Mouse (Mus musculus) heart, embryonic 10.5 days (tissue): ENCODE data around the gene Slc16a5. TPM values are rescaled to one million over a fixed set of nuclear protein-coding genes. Genes with fewer than 3 reads are reported as not detected.

Experiments used
- DNase-seq: peaks from one replicate; pipeline ENCODE4 v3.0.0-alpha.2; 2017; ENCODE audit warnings: low spot score
- H3K27ac ChIP-seq: fragments of 300-500 bp; sonication (generic); 2 replicates; pipeline ENCODE4 v1.5.1; 2016; ENCODE audit warnings: mild to moderate bottlenecking
- H3K27me3 ChIP-seq: fragments of 300-500 bp; sonication (generic); 2 replicates; pipeline ENCODE4 v1.6.1; 2016; ENCODE audit warnings: mild to moderate bottlenecking; ENCODE audit not compliant: poor library complexity, insufficient read depth, severe bottlenecking
- H3K36me3 ChIP-seq: fragments of 300-500 bp; sonication (generic); 2 replicates; pipeline ENCODE4 v1.6.1; 2016; ENCODE audit warnings: mild to moderate bottlenecking, moderate library complexity
- H3K4me1 ChIP-seq: fragments of 300-500 bp; sonication (generic); 2 replicates; pipeline ENCODE4 v1.6.1; 2016; ENCODE audit warnings: mild to moderate bottlenecking
- H3K4me3 ChIP-seq: fragments of 300-500 bp; sonication (generic); 2 replicates; pipeline ENCODE4 v1.5.1; 2016; ENCODE audit warnings: mild to moderate bottlenecking, moderate library complexity
- H3K9me3 ChIP-seq: fragments of 300-500 bp; sonication (generic); 2 replicates; pipeline ENCODE4 v1.6.1; 2016; ENCODE audit warnings: mild to moderate bottlenecking, moderate library complexity
- WGBS: fragments of 180-500 bp; shearing (Covaris S2); methylation state at CpG from one replicate; pipeline ENCODE4 v1.1.7; 2016; 5-methylcytosine and 5-hydroxymethylcytosine counted together
- microRNA-seq: library from miRNA; unstranded; fragments of <30 nt; microRNA quantifications from one replicate; pipeline ENCODE4, GENCODE M21; 2017
- polyA plus RNA-seq: library from polyadenylated mRNA; unstranded; fragments of >200 nt; fragmentation: Nextera tagmentation; extraction: Ambion mirVana; gene quantifications from 2 replicates; pipeline ENCODE4 v1.2.1, GENCODE M21; 2016

The Slc16a5 gene
- polyA plus RNA-seq, 1 experiment from 2014 or later: 0.33 TPM

- peak; percentile 90 for DNase-seq
- Histone ChIP-seq H3K27me3 (no peaks in the 10 kb centered on the region), H3K4me1 (peaks cover 49% of the 10 kb centered on the region), H3K4me3 (peak overlapping the region; percentile 98), H3K36me3 (no peaks in the 10 kb centered on the region; the same call in 1 of the 2 replicates), H3K9me3 (no peaks in the 10 kb centered on the region), H3K27ac (peak overlapping the region; percentile 95)
- WGBS: under 1% methylated on average over 57 of the region's 57 CpGs
Measured at GRCm38 (mm10) chr11:115513271-115514237, 51.3 kb downstream of the Slc16a5 start.

DNA sequence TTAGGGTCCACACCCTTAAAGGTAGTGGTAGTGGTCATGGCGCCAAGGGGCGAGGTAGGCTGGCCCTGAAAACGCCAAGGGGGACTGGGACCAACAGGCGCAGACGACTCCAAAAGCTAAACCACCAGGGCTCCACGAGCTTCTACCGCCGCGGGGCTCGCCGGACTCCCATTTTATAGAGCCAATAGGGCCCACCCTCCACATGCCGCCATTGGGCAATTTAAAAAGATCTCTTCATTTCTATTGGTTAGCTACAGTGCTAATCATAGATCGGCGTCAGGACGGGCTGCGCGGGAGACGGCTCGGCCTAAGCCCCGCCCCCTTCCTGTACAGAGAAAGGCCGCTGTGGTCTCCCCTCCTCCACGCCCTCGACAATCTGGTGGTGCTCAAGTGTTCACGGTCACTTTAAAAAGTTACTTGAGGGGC is 52.0 kb downstream of the Slc16a5 start, which contains the start of gene Jpt1:
TSS of gene Jpt1 (minus strand) at position 150 of the 426 bp plus-strand sequence.
- H3K27ac ChIP-seq: peak within 1 kb of the TSS; percentile 95
- no peaks in the 10 kb centered on the region for H3K27me3 ChIP-seq
- H3K9me3 ChIP-seq: no peaks in the 10 kb centered on the region
- DNase-seq: peak; percentile 98
- H3K4me3 ChIP-seq: peak within 1 kb of the TSS; percentile 98
- no peaks in the 10 kb centered on the region; the same call in 1 of the 2 replicates for H3K36me3 ChIP-seq
- peaks cover 44% of the 10 kb centered on the region for H3K4me1 ChIP-seq
- 0% methylated on average over 24 of the region's 24 CpGs for WGBS

DNA sequence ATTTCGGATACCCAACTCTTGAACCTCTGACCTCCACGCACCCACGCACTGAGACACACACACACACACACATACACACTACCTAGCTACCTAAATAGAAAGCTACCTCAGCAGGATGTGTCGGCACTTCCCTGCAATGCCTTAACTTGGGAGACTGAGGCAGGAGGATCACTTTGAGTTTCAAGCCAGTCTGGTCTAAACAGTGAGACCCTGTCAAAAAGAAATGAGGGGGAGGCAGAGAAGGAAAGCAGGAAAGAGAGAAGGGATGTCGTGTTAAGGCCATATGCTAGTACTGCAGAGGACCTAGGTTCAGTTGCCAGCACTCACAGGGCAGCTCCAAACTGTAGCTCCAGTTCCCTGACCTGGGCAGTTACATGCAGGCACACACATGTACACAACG is 52.7 kb downstream of the Slc16a5 start:
- H3K36me3 ChIP-seq: no peaks in the 10 kb centered on the region; the same call in 1 of the 2 replicates
- no peaks in the 10 kb centered on the region for H3K27me3 ChIP-seq
- H3K27ac ChIP-seq: peak overlapping the region; percentile 42; the same call in 1 of the 2 replicates
- DNase-seq: no peak
- H3K9me3 ChIP-seq: no peaks in the 10 kb centered on the region
- H3K4me3 ChIP-seq: peak overlapping the region; percentile 5; the same call in 1 of the 2 replicates
- peaks cover 40% of the 10 kb centered on the region for H3K4me1 ChIP-seq
- 70% methylated on average over 6 of the region's 6 CpGs for WGBS

DNA sequence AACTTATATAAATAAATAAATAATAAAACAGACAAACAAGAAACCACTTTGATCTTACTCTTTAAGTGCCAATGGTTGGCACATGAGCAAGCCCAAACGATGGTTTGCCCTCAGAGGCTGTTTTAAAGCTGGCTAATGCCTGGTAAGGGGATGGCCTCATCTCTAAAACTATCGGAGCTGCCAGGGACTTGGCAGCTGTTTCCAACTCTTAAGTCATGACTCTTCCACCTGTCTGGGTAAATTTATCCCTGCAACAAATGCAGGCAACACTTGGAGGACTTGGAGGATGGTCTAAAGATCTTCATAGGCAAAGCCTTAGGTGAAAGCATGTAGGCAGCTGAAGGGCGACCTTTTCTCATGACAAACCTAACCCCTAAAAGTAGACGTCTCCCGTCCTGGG is 54.7 kb downstream of the Slc16a5 start:
- Histone ChIP-seq H3K36me3 (peaks cover under 1% of the 10 kb centered on the region), H3K9me3 (no peaks in the 10 kb centered on the region), H3K27me3 (no peaks in the 10 kb centered on the region), H3K4me3 (no peak overlapping the region), H3K4me1 (peaks cover 25% of the 10 kb centered on the region), H3K27ac (no peak overlapping the region)
- 83% methylated on average over 5 of the region's 5 CpGs for WGBS
- DNase-seq: no peak

DNA sequence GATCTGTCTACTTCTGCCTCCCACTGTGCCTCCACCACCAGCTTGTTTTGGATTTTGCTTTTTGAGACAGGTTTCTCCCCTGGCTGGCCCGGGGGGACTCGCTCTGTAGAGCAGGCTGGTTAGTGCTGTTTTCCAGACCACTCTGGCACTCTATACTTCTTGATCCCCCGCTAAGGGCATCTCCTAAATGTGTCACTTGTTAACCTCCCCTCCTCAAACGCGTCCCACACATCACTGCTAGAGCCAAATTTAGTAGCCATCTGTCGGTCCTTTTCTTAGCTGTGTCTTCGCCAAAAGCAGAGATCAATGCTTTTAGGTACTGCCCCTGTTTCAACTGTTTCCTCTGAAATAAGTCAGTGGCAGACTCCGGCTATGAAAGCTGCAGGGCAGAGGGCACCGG is 56.4 kb downstream of the Slc16a5 start:
- Histone ChIP-seq H3K27ac (no peak overlapping the region), H3K36me3 (peaks cover 13% of the 10 kb centered on the region), H3K4me3 (no peak overlapping the region), H3K27me3 (no peaks in the 10 kb centered on the region), H3K9me3 (no peaks in the 10 kb centered on the region), H3K4me1 (peaks cover 8% of the 10 kb centered on the region)
- no peak for DNase-seq
- WGBS: 50% methylated on average over 9 of the region's 9 CpGs

DNA sequence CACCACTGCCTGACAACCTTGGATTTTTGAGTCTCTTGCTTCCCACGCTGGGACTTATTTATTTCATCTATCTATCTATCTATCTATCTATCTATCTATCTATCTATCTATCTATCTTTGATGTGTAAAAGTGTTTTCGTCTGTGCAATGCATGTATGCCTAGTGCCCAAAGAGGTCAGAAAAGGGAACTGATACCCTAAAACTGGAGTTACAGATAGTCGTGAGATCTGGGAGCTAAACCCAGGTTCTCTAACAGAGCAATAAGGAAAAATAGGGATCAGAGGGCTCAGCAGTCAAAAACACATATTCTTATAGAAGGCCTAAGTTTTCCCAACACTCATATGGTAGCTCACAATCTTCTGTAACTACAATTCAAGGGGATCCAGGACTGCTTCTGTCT is 57.3 kb downstream of the Slc16a5 start:
- 81% methylated on average over 3 of the region's 3 CpGs for WGBS

GRCm38 (mm10) chr11:115520218-115520617 is 57.9 kb downstream of the Slc16a5 start:
- H3K27me3 ChIP-seq: no peaks in the 10 kb centered on the region
- H3K4me3 ChIP-seq: no peak overlapping the region
- no peak for DNase-seq
- H3K27ac ChIP-seq: no peak overlapping the region
- peaks cover 27% of the 10 kb centered on the region for H3K36me3 ChIP-seq
- H3K4me1 ChIP-seq: peaks cover 4% of the 10 kb centered on the region; the same call in 1 of the 2 replicates
- 86% methylated on average over 2 of the region's 2 CpGs for WGBS
- H3K9me3 ChIP-seq: no peaks in the 10 kb centered on the region

More for the DNA sequence above, 57.3 kb downstream of the Slc16a5 start:
- Histone ChIP-seq H3K27ac (0 out of 2 replicates have a peak overlapping the region, but pooled peaks have one; percentile 29), H3K9me3 (no peaks in the 10 kb centered on the region), H3K27me3 (no peaks in the 10 kb centered on the region), H3K36me3 (peaks cover 20% of the 10 kb centered on the region), H3K4me3 (no peak overlapping the region), H3K4me1 (peaks cover 8% of the 10 kb centered on the region; the same call in 1 of the 2 replicates)
- no peak for DNase-seq

- peaks cover 4% of the 10 kb centered on the region; the same call in 1 of the 2 replicates for H3K4me1 ChIP-seq
- no peaks in the 10 kb centered on the region for H3K9me3 ChIP-seq
- peak; percentile 64 for DNase-seq
- WGBS: 82% methylated on average over 4 of the region's 4 CpGs
- no peak overlapping the region for H3K27ac ChIP-seq
- H3K36me3 ChIP-seq: peaks cover 35% of the 10 kb centered on the region
- H3K27me3 ChIP-seq: no peaks in the 10 kb centered on the region
- no peak overlapping the region for H3K4me3 ChIP-seq
Measured at GRCm38 (mm10) chr11:115521080-115521479, 58.8 kb downstream of the Slc16a5 start.

GRCm38 (mm10) chr11:115522238-115522637 is 60.0 kb downstream of the Slc16a5 start:
- Histone ChIP-seq H3K36me3 (peaks cover 47% of the 10 kb centered on the region), H3K4me3 (no peak overlapping the region), H3K27ac (no peak overlapping the region), H3K4me1 (peaks cover 4% of the 10 kb centered on the region; the same call in 1 of the 2 replicates), H3K27me3 (no peaks in the 10 kb centered on the region), H3K9me3 (no peaks in the 10 kb centered on the region)
- 92% methylated on average over 2 of the region's 2 CpGs for WGBS
- DNase-seq: peak; percentile 61

DNA sequence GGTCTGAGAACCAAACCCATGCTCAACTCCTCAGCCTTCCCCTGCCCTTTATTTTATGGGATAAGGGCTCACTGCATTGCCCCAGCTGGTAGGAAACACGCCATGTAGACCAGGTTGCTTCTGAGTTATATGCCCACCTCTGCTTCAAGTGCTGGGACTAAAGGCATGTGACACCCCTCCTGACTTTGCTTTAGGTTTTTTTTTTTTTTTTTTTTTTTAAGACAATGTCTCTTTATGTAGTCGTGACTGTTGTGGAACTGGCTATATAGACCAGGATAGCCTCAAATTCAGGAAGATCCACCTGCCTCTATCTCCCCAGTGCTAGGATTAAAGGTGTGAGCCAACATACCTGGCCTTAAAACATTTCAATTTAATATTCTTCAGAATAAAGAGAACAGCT is 60.4 kb downstream of the Slc16a5 start:
- H3K4me1 ChIP-seq: peaks cover 4% of the 10 kb centered on the region; the same call in 1 of the 2 replicates
- H3K27ac ChIP-seq: no peak overlapping the region
- peak; percentile 48 for DNase-seq
- no peaks in the 10 kb centered on the region for H3K9me3 ChIP-seq
- H3K27me3 ChIP-seq: no peaks in the 10 kb centered on the region
- WGBS: 80% methylated on average over 2 of the region's 2 CpGs
- peaks cover 52% of the 10 kb centered on the region for H3K36me3 ChIP-seq
- H3K4me3 ChIP-seq: no peak overlapping the region

Small RNA genes lying within 50 kb of the gene (microRNA-seq; reads per million reads assigned to microRNA genes)
- not detected for gene Mir3968

Other genes with a start within 250 kb of the Slc16a5 start
- gene Grin2c, start 195.2 kb upstream of the Slc16a5 start, polyA plus RNA-seq: 0.23 and 0.65 TPM in 2 replicates
- gene Fdxr, start 185.4 kb upstream of the Slc16a5 start, polyA plus RNA-seq: 14.3 and 16.5 TPM in 2 replicates
- 0.64 and 1.3 TPM in 2 replicates for gene Fads6, start 164.8 kb upstream of the Slc16a5 start, polyA plus RNA-seq
- not detected in 2 replicates for gene Otop2, start 155.3 kb upstream of the Slc16a5 start, polyA plus RNA-seq
- gene Ush1g, start 140.4 kb upstream of the Slc16a5 start, polyA plus RNA-seq: 0.26 and 0.34 TPM in 2 replicates
- gene Otop3, start 127.7 kb upstream of the Slc16a5 start, polyA plus RNA-seq: 0.05 TPM in 1 of 2 replicates, not detected in the other
- gene Hid1, start 94.7 kb upstream of the Slc16a5 start, polyA plus RNA-seq: 5.5 and 8.6 TPM in 2 replicates
- gene Cdr2l, start 80.6 kb upstream of the Slc16a5 start, polyA plus RNA-seq: 8.2 and 11.3 TPM in 2 replicates
- 184 and 202 TPM in 2 replicates for gene Mrpl58, start 58.7 kb upstream of the Slc16a5 start, polyA plus RNA-seq
- gene Atp5h, start 42.5 kb upstream of the Slc16a5 start, polyA plus RNA-seq: 1,131 and 1,417 TPM in 2 replicates
- 12.3 and 13.3 TPM in 2 replicates for gene Kctd2, start 42.3 kb upstream of the Slc16a5 start, polyA plus RNA-seq
- gene Trim80, start 21.9 kb upstream of the Slc16a5 start, polyA plus RNA-seq: 0.19 and 0.23 TPM in 2 replicates
- 5.4 and 7.6 TPM in 2 replicates for gene Armc7, start 13.2 kb downstream of the Slc16a5 start, polyA plus RNA-seq
- gene Nt5c, start 29.4 kb downstream of the Slc16a5 start, polyA plus RNA-seq: 79.3 and 95.0 TPM in 2 replicates
- 451 and 471 TPM in 2 replicates for gene Jpt1, start 51.9 kb downstream of the Slc16a5 start, polyA plus RNA-seq
- gene Sumo2, start 73.8 kb downstream of the Slc16a5 start, polyA plus RNA-seq: 713 and 931 TPM in 2 replicates
- 179 and 208 TPM in 2 replicates for gene Nup85, start 102.0 kb downstream of the Slc16a5 start, polyA plus RNA-seq
- 105 and 108 TPM in 2 replicates for gene Mrps7, start 141.5 kb downstream of the Slc16a5 start, polyA plus RNA-seq
- 25.4 and 25.7 TPM in 2 replicates for gene Gga3, start 141.6 kb downstream of the Slc16a5 start, polyA plus RNA-seq
- gene Mif4gd, start 150.5 kb downstream of the Slc16a5 start, polyA plus RNA-seq: 19.6 and 22.7 TPM in 2 replicates
- 33.5 and 45.5 TPM in 2 replicates for gene Slc25a19, start 165.8 kb downstream of the Slc16a5 start, polyA plus RNA-seq
- gene Grb2, start 246.1 kb downstream of the Slc16a5 start, polyA plus RNA-seq: 78.4 and 107 TPM in 2 replicates